Mouse (Mus musculus): ENCODE data around the gene Clstn1.

DNA sequence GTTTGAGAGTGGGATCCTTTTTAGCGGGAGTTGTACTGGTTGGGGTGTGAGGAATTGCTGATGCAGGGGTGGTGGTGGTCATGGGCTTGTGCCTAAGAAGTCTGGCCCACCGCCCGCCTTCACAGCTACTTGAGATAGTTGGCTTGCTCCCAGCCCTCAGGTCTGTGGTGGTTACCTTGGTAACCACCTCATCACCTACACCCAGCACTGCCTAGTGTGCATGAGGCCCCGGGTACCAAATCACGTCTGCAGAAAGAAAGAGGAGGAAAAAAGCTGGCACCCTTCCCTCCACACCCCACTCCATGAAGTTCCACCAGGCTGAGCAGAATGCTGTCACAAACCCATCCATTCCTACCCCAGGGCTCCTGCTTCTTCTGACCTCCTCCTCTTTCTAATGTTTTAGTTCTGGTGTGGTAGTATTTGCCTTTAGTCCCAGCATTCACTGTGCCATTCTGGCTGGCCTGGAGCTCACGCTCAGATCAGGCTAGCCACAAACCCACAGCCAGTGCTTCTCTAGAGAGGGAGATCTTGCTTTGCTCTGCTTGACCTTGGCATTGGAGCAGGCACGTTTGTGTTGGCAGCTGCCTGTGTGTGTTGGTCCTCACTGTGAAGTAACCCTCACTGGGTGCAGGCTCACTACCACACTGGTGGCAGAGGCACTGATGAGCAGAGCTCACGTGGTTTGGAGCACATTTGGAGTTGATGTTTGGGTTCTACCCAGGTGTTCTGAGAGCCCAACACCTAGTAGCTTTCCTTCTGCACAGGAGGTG, 23.2 kb downstream of the Clstn1 start:
- no peak for TF ChIP-seq CTCF (IDR thresholded peaks at IDR 0.05; ENCODE audit: extremely low read depth, insufficient read depth, insufficient read length, insufficient replicate concordance)
- TF ChIP-seq POLR2A (IDR thresholded peaks at IDR 0.05; ENCODE audit: low read depth, low read length), result no peak
